Mouse (Mus musculus): ENCODE measurements around the gene Asap2.
A peak's percentile ranks its signal among the peaks of the same experiment; 100 is the strongest.

The Asap2 gene

DNA sequence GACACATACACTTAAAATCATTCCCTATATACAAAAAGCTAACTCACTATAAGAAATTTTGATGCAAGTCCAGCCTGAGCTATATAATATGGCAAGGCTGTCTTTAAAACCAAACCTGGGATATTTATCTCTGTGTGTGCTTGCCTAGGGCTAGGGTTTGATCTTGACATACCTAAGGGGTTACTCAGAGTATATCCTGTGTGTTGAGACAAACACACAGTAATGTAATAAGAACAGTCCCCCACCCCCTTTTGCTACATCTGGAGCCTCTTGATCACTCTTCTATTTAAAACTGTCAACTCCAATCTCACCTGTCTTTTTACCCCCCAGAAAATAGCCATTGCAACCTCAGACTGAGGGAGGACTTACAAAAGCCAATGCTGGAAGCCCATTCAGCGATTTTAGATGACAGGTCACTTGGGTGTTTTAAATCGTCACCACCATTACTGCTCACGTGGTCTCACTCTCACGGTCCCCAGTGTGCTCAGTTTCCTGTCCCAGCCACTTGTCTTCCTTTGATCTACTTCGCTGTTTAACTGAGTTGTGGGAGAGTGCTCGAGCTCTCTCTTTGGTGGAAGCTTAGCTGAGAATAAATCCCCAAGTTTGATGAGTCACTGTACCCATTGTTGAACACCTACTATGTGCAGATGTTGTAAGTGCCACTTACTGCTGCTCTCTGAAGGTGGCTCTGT, 176.8 kb downstream of the Asap2 start:
- DNase-seq (ENCODE audit: low read depth, low spot score) = no peak

DNA sequence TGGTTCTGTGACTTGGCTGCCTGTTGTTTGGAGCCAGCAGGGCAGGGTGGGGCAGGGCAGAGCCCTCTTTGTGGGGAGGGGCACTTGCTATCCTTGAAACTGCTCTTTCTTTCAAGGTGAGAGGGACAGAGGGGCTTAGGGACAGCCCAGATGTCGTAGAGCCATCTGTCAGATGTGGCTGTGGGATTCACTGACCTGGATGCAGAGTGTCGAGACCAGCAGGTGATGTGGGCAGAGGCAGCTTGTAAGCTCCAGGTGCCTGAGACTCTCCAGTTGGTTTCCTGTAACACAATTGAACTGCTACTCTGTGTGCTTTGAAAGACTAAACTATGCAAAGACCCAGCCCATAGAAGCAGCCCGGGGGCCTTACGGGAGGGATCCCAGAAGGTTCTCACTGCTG, 177.5 kb downstream of the Asap2 start:
- no peak for DNase-seq (ENCODE audit: low read depth, low spot score)

DNA sequence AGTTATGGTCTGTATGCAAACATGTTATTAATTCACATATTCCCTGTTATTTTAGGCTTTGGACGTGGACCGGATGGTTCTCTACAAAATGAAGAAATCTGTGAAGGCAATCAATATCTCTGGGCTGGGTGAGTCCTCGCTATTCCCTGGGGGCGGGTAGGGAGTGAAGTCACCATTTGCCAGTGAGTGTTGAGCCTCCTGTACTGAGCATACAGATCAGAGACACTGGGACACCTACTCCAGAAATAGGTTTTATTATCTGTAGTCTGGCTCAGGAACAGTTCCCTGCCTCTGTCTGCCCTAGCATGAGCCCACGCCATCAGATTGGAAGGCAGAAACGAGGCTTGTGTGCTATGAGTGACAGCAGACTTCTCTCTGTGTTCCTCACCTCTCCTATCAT, 177.9 kb downstream of the Asap2 start:
- DNase-seq (ENCODE audit: low read depth, low spot score) = no peak

DNA sequence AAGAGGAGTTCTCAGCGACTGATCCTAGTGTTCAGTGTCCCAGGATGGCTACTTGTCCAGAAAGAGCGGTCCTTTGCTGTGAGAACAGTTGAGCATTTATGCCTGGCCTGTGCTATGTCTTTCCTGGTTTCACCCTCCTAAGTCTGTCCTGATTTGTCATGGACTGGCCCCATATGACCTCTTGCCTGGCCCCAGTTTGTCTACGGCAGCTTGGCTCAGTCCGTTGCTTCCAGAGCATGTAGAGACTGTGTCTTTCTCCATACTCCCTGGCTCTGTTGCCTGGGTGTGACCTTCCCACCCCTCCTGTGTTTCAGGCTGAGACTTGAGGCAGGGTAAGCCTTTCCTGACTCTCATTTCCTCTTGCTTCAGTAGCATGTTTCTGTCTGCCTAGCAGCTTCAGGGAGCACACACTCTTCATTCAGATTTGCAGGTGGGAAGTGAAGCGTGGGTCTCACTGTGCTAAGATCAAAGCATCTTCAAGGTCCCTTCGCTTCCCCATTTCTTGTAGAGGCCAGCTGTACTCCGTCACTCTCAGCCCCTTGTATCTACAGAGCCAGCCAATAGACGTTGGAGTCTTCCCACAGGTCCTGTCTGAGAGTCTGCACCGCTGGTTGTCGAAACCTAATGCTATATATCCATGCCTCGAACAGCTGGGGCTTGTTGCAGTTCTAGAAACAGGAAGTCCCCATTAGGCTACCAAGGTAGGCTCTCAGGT, 181.7 kb downstream of the Asap2 start:
- DNase-seq (ENCODE audit: low read depth, low spot score) = no peak

DNA sequence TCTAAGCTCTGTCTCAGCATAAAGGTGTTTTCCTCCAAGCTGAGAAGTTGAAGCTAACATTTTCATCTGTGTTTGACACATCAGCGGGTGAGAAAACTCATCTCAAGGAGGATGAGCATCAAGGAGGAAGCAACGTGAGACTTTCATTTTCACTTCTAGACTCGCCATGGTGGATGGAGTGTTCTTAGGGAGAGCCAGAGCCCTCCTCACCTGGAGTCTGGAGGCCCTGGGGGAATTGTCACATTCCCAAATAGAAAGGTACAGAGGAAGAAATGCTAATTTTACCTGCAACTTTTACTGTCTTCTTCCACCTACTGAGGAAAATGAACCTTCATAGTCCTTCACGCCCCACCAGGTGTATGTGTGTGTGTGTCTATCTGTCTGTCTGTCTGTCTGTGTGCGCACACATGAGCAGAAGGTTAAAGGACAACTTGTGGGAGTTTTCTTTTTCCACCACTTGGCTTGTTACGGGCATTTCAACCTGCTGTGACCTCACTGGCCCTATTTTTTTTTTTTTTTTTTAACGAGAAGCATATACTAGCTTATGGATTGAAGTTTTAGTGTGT, 183.7 kb downstream of the Asap2 start:
- no peak for DNase-seq (ENCODE audit: low read depth, low spot score)

DNA sequence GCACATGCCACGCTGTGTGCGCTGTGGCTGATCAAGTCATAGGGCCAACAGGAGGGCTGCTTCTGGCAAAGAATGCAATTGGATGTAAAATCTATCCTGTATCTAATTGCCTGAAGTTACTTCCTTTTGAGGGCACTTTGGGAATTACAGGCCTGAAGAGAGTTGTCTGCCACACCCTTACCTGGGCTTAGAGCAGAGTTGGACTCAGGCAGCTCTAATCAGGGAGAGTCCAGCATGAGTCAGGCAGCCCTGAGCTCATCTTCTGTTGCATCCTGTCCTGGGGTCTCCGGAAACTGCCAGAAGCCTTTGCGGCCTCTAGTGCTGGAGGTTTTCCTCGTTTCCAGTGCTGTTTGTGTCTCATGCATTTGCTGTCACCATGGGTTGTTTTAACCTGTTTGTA, 186.1 kb downstream of the Asap2 start:
- no peak for DNase-seq (ENCODE audit: low read depth, low spot score)

DNA sequence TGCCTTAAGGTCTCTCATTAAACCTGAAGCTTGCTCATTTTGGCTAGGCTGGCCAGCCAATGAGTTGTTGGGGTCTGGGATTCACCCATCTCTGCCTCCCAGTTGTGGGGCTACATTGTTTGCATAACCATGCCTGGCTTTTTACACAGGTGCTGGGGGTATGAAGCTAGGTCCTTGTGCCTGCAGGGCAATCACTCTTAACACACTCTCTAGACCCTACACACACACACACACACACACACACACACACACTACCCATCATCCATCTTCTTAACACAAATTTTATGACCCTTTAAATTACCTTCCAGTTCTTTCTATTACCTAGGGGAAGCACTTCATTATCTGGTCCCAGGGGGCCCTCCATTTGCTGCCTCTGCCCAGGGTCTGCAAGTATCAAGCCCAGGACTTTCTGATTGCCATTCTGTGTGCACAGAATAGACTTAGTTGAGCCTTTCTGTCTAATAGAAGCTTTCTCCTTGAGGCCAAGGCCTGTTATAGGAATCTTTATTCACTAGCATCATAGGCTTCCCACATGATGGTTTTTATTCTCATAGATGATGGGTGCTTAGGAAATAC, 187.0 kb downstream of the Asap2 start:
- DNase-seq (ENCODE audit: low read depth, low spot score) = no peak

DNA sequence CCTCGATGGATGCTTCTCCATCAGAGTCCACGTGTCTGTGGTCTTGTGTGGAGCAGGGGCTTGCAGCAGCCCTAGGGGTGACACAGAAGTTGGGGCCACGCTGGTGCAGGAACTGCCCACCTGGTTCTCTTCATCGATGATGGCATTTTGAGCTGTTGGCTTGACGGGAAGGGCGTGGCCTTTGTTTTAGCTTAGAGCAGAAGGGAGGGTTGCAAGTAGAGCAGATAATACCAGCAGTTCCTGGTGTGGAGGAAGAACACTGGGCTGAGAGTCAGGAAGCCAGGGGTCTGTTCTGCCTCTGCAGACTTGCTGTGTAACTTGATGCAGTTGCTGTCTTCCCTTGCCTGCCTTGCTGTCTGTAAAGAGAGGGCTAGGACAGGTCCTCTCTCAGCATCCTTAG, 189.8 kb downstream of the Asap2 start:
- DNase-seq (ENCODE audit: low read depth, low spot score) = no peak

DNA sequence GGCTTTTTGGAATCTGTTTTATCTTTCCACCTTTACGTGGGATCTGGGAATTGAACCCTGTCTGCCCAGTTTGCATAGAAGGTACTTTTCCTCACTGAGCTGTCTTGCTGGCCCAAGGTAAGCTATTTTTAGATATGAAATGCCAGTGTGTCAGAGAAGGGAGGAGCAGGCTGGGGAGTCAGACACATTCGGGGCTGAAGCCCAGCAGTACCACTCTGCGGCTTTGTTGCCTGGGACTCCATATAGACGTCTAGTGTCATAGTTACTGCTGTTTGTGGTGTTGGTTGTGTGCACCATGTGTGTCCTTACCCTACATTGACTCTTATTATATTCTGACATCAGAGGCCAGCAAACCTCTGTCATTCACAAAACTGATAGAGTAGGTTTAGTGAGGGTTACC, 192.5 kb downstream of the Asap2 start:
- no peak for DNase-seq (ENCODE audit: low read depth, low spot score)

DNA sequence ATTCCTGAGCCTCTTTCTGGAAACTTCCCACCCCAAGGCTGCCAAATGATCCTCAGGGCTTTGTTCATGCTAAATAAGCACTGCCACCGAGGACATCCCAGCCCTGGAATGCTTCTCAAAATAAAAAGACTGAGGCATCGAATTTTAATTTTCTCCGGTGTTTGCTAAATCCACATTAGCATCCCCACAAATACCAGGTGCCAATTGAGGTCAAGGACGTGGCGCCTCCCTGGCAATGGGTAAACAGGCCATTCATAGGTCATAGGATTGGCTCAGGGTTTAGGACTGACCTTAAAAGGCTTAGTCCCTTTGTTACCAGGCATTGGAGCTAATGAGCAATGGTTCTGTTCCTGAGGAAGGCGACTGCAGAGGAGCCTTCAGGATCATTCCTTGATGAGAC, 193.1 kb downstream of the Asap2 start:
- DNase-seq (ENCODE audit: low read depth, low spot score) = no peak

DNA sequence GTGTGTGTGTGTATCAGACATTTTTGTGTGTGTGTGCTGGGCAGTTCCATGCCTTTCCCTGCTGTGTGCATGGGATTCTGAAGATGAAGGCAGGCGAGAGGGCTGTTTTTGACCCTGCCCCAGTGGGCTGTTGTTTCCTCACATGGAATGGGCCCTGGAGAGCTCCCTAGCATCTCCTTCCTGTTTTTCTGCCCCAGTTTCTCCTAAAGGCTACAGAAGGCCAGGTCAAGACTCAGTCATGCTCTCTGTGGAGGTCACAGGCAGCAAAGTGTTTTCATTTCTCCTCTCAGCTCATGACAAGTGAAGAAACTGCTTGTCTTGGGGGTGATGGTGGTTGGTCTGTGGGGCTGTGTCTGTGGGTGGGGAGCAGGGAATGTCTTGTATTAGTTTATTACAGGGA, 195.9 kb downstream of the Asap2 start:
- no peak for DNase-seq (ENCODE audit: low read depth, low spot score)

DNA sequence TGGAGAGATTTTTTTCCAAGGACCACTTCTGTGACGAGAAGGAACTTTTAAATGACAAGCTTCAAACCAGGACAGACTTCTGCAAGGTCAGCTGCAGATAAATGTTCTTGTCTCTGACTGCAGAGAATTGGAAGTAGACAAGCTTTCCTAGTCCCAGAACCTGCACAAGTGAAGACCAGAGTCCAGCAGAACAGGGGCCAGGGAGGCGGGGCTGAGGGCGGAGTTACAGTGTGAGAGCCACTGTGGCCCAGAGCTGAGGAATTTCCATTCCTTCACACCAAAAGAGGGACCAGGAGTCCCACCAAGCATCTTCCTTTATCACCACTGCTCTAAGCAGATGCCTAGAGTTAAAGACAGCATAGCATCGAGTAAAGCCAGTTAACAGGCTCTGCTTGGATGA, 198.6 kb downstream of the Asap2 start:
- no peak for DNase-seq (ENCODE audit: low read depth, low spot score)

DNA sequence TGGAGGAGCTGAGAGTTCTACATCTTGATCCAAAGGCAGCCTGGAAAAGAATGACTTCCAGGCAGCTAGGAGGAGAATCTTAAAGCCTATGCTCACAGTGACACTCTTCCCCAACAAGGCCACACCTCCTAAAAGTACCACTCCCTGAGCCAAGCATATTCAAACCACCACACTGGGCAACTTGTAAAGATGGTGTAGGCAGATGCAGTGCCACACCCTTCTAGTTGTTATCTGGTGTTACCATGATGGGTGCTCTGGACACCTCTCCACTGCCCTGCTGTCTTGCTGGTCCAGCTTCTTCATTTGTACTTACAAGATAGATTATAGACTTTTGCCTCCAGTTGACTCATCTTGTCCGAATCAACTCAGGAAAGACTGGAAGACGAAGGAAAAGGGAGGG, 201.3 kb downstream of the Asap2 start:
- DNase-seq (ENCODE audit: low read depth, low spot score) = no peak

DNA sequence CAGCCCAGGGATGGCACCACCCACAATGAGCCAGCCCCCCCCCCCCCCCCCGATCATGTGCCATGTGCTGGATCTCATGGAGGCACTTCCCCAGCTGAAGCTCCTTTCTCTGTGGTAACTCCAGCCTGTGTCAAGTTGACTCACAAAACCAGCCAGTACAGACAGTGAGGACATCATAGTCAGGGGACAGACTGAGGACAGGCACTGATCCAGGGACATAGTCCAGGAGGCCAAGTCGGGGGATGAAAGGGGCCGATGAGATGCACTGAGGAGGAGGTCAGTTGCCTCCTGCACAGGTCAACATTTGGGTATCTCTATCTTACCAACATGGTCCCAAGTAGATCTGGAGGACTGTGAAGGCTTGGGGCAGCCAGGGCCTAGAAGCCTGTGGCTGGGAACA, 205.2 kb downstream of the Asap2 start:
- DNase-seq (ENCODE audit: low read depth, low spot score) = no peak

DNA sequence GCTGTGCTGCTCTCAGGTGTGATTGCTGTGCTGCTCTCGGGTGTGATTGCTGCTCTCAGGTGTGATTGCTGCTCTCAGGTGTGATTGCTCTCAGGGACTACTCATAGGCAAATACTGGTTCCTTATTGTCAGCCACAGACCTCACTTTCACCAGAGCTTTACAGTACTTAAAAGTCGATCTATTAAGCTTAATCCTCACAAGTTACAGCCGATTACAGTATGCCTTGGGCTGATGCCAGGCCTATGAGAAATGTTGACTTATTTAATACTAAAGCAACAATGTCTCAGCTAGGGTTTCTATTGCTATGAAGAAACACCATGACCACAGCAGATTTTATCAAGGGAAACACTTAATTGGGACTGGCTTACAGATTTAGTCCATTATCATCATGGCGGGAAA, 206.2 kb downstream of the Asap2 start:
- DNase-seq (ENCODE audit: low read depth, low spot score) = no peak

DNA sequence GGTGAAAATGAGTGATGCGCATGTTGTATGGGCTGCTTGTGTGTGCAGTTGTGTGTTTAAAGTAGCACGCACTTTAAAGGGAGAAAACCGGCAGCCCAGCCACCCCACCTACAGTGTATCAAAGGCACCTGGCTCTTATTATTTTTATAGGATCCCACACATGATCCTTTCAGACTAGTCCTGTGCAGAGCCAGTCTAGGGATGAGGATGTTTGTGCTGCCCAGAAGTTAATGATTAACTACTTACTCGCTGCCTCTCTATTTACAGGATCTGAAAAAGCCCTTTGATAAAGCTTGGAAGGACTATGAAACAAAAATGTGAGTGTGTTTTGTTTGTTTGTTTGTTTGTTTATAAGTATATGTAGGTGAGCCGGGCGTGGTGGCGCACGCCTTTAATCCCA, 210.4 kb downstream of the Asap2 start:
- no peak for DNase-seq (ENCODE audit: low read depth, low spot score)

DNA sequence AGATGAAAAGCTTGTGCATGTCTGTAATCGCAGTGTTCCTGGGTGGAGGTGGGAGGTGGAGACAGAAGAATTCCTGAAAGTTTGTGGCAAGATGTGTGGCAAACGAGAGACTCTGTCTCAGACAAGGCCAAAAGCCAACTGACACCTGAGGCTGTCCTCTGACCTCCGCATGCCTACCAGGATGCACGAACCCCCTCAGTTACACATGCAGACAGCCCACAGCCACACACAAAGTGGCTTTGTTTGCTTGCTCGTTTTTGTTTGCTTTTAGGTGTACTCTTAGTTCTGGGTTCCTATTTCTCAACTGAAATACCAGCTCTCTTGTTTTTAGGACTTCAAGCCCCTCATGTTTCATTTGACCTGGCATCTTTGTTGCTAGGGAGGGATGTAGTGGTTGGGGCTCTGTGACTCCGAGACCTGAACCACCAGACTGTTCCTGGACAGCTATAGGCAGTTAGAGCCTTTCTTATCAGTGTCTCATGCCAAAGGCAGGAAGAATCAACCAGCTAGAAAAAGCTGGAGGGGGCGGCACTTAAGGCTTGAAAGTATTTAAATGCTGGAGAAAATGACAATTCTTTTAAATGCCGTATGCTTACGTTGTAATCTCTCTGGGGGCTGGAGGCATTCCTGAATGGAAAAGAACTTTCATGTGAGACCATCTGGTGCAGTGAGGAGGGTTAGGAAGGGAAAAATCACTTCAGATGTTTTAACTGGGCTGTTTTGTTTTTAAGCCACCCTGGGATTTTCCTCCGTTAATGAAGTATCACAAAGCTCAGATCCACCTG, 211.4 kb downstream of the Asap2 start:
- peak; percentile 66 for DNase-seq (ENCODE audit: low read depth, low spot score)

DNA sequence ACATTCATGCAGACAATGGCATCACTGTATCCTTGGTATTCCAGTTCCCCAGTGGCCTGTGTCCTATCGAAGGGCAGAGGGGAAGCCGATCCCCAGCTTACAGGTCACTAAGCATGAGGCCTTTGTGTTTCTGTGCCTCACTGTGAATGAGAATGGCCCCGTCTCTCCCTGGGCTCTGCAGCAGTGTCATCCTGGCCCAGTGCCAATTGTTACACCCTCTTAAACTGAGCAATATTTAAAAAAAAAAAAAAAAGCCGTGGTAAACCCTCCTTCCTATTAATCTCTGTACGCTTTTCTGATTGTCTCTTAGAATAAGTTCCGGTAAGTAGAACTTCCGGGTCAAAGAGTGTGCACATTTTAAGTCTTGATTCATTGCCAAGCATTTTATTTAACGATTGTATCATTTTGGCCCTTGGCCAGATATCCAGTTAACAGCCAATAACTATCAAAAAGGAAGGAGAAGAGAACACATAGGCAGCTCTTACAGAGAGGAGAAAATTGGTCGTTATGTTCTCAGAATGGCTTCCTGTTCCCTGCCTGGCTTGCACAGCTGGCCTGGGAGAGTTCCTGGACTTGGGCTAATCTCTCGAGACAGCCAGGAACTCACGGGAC, 214.5 kb downstream of the Asap2 start:
- no peak for DNase-seq (ENCODE audit: low read depth, low spot score)

DNA sequence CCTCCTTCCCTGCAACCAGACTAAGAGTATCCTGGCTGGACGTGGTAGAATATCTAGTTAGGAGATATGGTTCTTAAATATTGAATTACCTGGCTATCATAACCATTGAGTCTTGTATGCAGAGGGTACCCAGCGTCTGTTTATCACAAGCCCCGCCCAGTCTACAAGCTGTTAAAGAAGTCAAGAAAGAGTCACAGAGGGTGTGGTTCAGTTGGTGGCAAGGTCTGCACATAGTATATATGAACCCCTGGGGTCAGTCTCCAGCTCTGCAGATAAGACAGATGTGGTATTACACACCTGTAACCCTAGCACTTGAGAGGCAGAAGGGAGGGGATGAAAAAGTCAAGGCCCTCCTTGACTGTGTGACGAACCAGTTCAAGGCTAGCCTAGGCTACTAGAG, 215.5 kb downstream of the Asap2 start:
- no peak for DNase-seq (ENCODE audit: low read depth, low spot score)

DNA sequence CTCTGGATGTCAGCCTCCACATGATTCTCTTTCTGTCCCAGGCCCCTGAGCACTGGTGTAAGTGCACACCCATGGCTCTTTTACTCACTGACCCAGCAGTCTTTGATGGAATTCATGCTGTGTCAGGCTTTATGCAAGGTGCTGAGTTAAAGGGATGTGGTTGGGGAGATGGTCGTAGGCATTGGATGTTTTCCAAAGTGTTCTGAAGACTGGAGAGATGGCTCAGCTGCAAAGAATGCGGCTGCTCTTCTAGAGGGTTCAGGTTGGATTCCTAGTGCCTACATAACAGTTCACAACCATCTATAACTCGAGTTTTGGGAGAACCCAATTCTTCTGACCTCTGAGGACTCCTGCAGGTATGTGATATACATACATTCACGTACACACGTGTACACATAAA, 217.2 kb downstream of the Asap2 start:
- no peak for DNase-seq (ENCODE audit: low read depth, low spot score)

DNA sequence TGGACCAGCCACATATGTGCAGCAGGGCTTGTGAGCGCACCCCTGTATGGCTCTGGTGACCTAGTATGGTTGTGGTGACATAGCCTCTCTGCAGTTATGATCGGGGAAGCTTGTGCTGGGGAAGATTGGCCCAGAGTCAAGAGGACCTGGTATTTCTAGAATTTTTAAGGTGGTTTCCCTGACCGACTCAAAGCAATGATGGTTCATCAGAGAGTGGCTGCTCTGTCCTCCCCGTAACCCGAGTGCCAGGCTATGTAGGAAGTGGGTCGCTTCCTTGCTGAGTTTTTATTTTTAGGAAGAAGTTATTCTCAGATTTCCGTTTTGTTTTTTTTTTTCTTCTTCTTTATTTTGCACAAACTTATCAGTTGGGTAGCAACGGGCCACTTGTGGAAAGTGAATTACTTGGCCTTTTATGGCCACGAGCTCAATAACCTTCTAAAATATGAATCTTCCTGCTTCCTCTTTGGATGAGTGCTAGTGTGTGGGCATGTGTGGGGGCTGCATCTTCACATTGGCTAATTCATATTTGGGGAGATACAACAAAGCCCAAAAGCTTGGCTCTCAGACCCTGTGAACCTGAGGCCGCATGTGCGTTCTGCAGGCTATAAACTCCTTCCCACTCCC, 218.0 kb downstream of the Asap2 start:
- DNase-seq (ENCODE audit: low read depth, low spot score) = no peak

All from telencephalon, adult 2 months (tissue).